Mouse (Mus musculus): ENCODE data around the gene Hist1h4c. TPM values are rescaled to one million over a fixed set of nuclear protein-coding genes. Genes with fewer than 3 reads are reported as not detected.

The Hist1h4c gene
- polyA plus RNA-seq, 1 experiment = 0.56 TPM

- Histone ChIP-seq H3K4me2 (ENCODE audit: low read depth) (peak within 1 kb of the TSS; percentile 94), H3K4me3 (peak within 1 kb of the TSS; percentile 19), H3K27me3 (ENCODE audit: control insufficient read depth, insufficient read depth, insufficient read length) (no peaks in the 10 kb centered on the region), H3ac (ENCODE audit: control insufficient read depth, insufficient read length) (no peak within 1 kb of the TSS), H3K79me2 (ENCODE audit: control insufficient read depth, insufficient read depth) (no peaks in the 10 kb centered on the region), H3K36me3 (ENCODE audit: control insufficient read depth, insufficient read depth) (no peaks in the 10 kb centered on the region)
- TF ChIP-seq MAX (IDR thresholded peaks at IDR 0.05; ENCODE audit: low read depth) (no peak), SRF (IDR thresholded peaks at IDR 0.05; ENCODE audit: control insufficient read depth, insufficient read length, low read depth) (no peak), TCF3 (IDR thresholded peaks at IDR 0.05; ENCODE audit: insufficient read length, low read depth) (no peak), USF1 (IDR thresholded peaks at IDR 0.05; ENCODE audit: low read depth) (peak; percentile 27), POLR2A (IDR thresholded peaks at IDR 0.05; ENCODE audit: insufficient read length, low read depth) (peak; percentile 42), POLR2AphosphoS2 (IDR thresholded peaks at IDR 0.05; ENCODE audit: insufficient read length, low read depth) (no peak), MYOD1 (IDR thresholded peaks at IDR 0.05; ENCODE audit: control insufficient read depth in 1 of 3, insufficient read length in 2 of 3, low read depth in 2 of 3) (no peak), REST (IDR thresholded peaks at IDR 0.05; ENCODE audit: insufficient read depth, insufficient read length) (no peak), E2F4 (IDR thresholded peaks at IDR 0.05; ENCODE audit: insufficient read depth) (peak; percentile 75), TCF12 (IDR thresholded peaks at IDR 0.05; ENCODE audit: insufficient read depth, poor library complexity, severe bottlenecking) (no peak)
Measured at GRCm38 (mm10) chr13:23745381-23746161, 47.3 kb upstream of the Hist1h4c start, which contains the start of gene Hist1h3c. TSS of gene Hist1h3c (minus strand) at chr13:23745602.

GRCm38 (mm10) chr13:23744421-23745380 lies 46.4 kb upstream of the Hist1h4c start:
- Histone ChIP-seq H3K4me3 (peak overlapping the region; percentile 19), H3K27me3 (ENCODE audit: control insufficient read depth, insufficient read depth, insufficient read length) (no peaks in the 10 kb centered on the region), H3ac (ENCODE audit: control insufficient read depth, insufficient read length) (no peak overlapping the region), H3K36me3 (ENCODE audit: control insufficient read depth, insufficient read depth) (no peaks in the 10 kb centered on the region), H3K4me2 (ENCODE audit: low read depth) (peak overlapping the region; percentile 94), H3K79me2 (ENCODE audit: control insufficient read depth, insufficient read depth) (no peaks in the 10 kb centered on the region)
- TF ChIP-seq POLR2AphosphoS2 (IDR thresholded peaks at IDR 0.05; ENCODE audit: insufficient read length, low read depth) = peak; percentile 88
- no peak for TF ChIP-seq CEBPB (IDR thresholded peaks at IDR 0.05; ENCODE audit: insufficient read depth, poor library complexity, severe bottlenecking)
- TF ChIP-seq SRF (IDR thresholded peaks at IDR 0.05; ENCODE audit: control insufficient read depth, insufficient read length, low read depth) = no peak
- no peak for TF ChIP-seq USF1 (IDR thresholded peaks at IDR 0.05; ENCODE audit: low read depth)
- TF ChIP-seq MYOG (IDR thresholded peaks at IDR 0.05; ENCODE audit: control insufficient read depth in 1 of 3, insufficient read depth in 1 of 3, insufficient read length in 2 of 3, low read depth in 2 of 3) = no peak
- TF ChIP-seq REST (IDR thresholded peaks at IDR 0.05; ENCODE audit: insufficient read depth, insufficient read length) = no peak
- TF ChIP-seq TCF12 (IDR thresholded peaks at IDR 0.05; ENCODE audit: insufficient read depth, poor library complexity, severe bottlenecking) = no peak
- peak; percentile 75 for TF ChIP-seq POLR2A (IDR thresholded peaks at IDR 0.05; ENCODE audit: insufficient read length, low read depth)
- TF ChIP-seq MYOD1 (IDR thresholded peaks at IDR 0.05; ENCODE audit: control insufficient read depth in 1 of 3, insufficient read length in 2 of 3, low read depth in 2 of 3) = no peak
- TF ChIP-seq TCF3 (IDR thresholded peaks at IDR 0.05; ENCODE audit: insufficient read length, low read depth) = no peak
- TF ChIP-seq MAX (IDR thresholded peaks at IDR 0.05; ENCODE audit: low read depth) = no peak
- no peak for TF ChIP-seq E2F4 (IDR thresholded peaks at IDR 0.05; ENCODE audit: insufficient read depth)

DNA sequence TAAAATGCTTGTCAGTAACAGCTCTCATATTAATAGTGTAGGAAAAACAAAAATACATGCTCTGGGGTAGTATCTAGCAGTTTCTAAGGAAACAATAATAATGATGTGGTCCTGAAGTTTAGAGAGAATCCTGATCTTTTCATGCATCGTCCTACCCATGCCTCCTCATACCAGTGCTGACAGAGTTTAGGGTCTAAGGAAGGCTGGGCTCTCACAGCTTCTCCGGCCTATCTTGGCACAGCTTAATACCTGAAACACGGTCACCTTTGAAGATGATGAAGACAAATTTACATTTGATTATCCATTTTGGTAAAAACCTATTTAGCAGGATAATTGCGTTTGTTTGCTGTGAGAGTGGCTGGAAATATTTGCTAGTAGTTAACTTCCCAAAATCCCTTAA lies 45.7 kb upstream of the Hist1h4c start:
- peak overlapping the region; percentile 19 for H3K4me3 ChIP-seq
- TF ChIP-seq POLR2AphosphoS2 (IDR thresholded peaks at IDR 0.05; ENCODE audit: insufficient read length, low read depth) = peak; percentile 10
- no peak for TF ChIP-seq USF1 (IDR thresholded peaks at IDR 0.05; ENCODE audit: low read depth)
- no peak for TF ChIP-seq MAX (IDR thresholded peaks at IDR 0.05; ENCODE audit: low read depth)
- no peak for TF ChIP-seq SRF (IDR thresholded peaks at IDR 0.05; ENCODE audit: control insufficient read depth, insufficient read length, low read depth)
- no peaks in the 10 kb centered on the region for H3K27me3 ChIP-seq (ENCODE audit: control insufficient read depth, insufficient read depth, insufficient read length)
- H3K79me2 ChIP-seq (ENCODE audit: control insufficient read depth, insufficient read depth) = no peaks in the 10 kb centered on the region
- peak overlapping the region; percentile 94 for H3K4me2 ChIP-seq (ENCODE audit: low read depth)
- H3K36me3 ChIP-seq (ENCODE audit: control insufficient read depth, insufficient read depth) = no peaks in the 10 kb centered on the region
- no peak overlapping the region for H3ac ChIP-seq (ENCODE audit: control insufficient read depth, insufficient read length)

- Histone ChIP-seq H3ac (ENCODE audit: control insufficient read depth, insufficient read length) (no peak overlapping the region), H3K27me3 (ENCODE audit: control insufficient read depth, insufficient read depth, insufficient read length) (no peaks in the 10 kb centered on the region), H3K4me2 (ENCODE audit: low read depth) (no peak overlapping the region), H3K79me2 (ENCODE audit: control insufficient read depth, insufficient read depth) (no peaks in the 10 kb centered on the region), H3K4me3 (no peak overlapping the region), H3K36me3 (ENCODE audit: control insufficient read depth, insufficient read depth) (no peaks in the 10 kb centered on the region)
- no peak for TF ChIP-seq MYOD1 (IDR thresholded peaks at IDR 0.05; ENCODE audit: control insufficient read depth in 1 of 3, insufficient read length in 2 of 3, low read depth in 2 of 3)
Measured at GRCm38 (mm10) chr13:23743215-23743614, 45.0 kb upstream of the Hist1h4c start.

- H3ac ChIP-seq (ENCODE audit: control insufficient read depth, insufficient read length) = no peak overlapping the region
- no peaks in the 10 kb centered on the region for H3K79me2 ChIP-seq (ENCODE audit: control insufficient read depth, insufficient read depth)
- no peaks in the 10 kb centered on the region for H3K36me3 ChIP-seq (ENCODE audit: control insufficient read depth, insufficient read depth)
- H3K4me2 ChIP-seq (ENCODE audit: low read depth) = peak overlapping the region; percentile 44
- TF ChIP-seq SRF (IDR thresholded peaks at IDR 0.05; ENCODE audit: control insufficient read depth, insufficient read length, low read depth) (no peak), TCF12 (IDR thresholded peaks at IDR 0.05; ENCODE audit: insufficient read depth, poor library complexity, severe bottlenecking) (no peak), MAX (IDR thresholded peaks at IDR 0.05; ENCODE audit: low read depth) (no peak), MYOD1 (IDR thresholded peaks at IDR 0.05; ENCODE audit: control insufficient read depth in 1 of 3, insufficient read length in 2 of 3, low read depth in 2 of 3) (no peak), USF1 (IDR thresholded peaks at IDR 0.05; ENCODE audit: low read depth) (no peak), POLR2AphosphoS2 (IDR thresholded peaks at IDR 0.05; ENCODE audit: insufficient read length, low read depth) (no peak), MYOG (IDR thresholded peaks at IDR 0.05; ENCODE audit: control insufficient read depth in 1 of 3, insufficient read depth in 1 of 3, insufficient read length in 2 of 3, low read depth in 2 of 3) (no peak), REST (IDR thresholded peaks at IDR 0.05; ENCODE audit: insufficient read depth, insufficient read length) (no peak), E2F4 (IDR thresholded peaks at IDR 0.05; ENCODE audit: insufficient read depth) (no peak), TCF3 (IDR thresholded peaks at IDR 0.05; ENCODE audit: insufficient read length, low read depth) (no peak), CEBPB (IDR thresholded peaks at IDR 0.05; ENCODE audit: insufficient read depth, poor library complexity, severe bottlenecking) (no peak), POLR2A (IDR thresholded peaks at IDR 0.05; ENCODE audit: insufficient read length, low read depth) (no peak)
- H3K27me3 ChIP-seq (ENCODE audit: control insufficient read depth, insufficient read depth, insufficient read length) = no peaks in the 10 kb centered on the region
- no peak overlapping the region for H3K4me3 ChIP-seq
Measured at GRCm38 (mm10) chr13:23742007-23742406, 43.8 kb upstream of the Hist1h4c start.

All from myocyte (in vitro differentiated cells).